Mouse (Mus musculus) T-helper 17 cell (primary cell): ENCODE results near the gene Stard10.

Experiments used
- in situ Hi-C, 2 experiments: fragments of 300-600 bp; cut with MboI, MseI; formaldehyde crosslinking; loops; 1 replicate in 1 of 2; 2 replicates in 1 of 2; pipeline ENCODE4 v1.15.1; 2025; ENCODE audit warnings: high pct_unique_total_duplicates in 2 of 2

Stard10 gene

DNA sequence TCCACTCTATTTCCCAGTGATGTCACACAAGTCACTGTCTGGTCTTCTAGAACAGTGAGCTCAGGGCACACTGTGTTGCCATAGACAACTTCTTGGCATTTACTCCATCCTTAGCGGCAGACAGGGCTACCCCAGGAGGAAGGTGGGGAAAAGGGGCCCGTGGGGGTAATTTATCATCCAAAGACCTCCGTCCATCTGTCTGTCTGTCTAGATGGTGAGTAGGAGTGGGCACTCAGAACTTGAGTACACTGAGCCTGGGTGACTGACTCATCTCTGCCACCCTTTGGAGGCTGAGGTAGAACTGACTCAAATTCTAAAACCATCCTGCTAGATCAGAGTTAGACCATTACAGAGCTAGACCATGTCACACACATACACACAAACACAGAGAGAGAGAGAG lies at the start of gene Stard10:
Gene Stard10, plus strand, starts transcription at position 73 of the 400 bp plus-strand sequence.
- in situ Hi-C loops = loop anchor here (5.0 kb wide), 2 partner anchors 45 to 55 kb away; no protein-coding TSS in a partner anchor

- in situ Hi-C loops = no loop called here
Observed at GRCm38 (mm10) chr7:101267457-101268259, 49.2 kb upstream of the Stard10 start.

- in situ Hi-C loops = no loop called here
Observed at GRCm38 (mm10) chr7:101271602-101272001, 45.3 kb upstream of the Stard10 start.

DNA sequence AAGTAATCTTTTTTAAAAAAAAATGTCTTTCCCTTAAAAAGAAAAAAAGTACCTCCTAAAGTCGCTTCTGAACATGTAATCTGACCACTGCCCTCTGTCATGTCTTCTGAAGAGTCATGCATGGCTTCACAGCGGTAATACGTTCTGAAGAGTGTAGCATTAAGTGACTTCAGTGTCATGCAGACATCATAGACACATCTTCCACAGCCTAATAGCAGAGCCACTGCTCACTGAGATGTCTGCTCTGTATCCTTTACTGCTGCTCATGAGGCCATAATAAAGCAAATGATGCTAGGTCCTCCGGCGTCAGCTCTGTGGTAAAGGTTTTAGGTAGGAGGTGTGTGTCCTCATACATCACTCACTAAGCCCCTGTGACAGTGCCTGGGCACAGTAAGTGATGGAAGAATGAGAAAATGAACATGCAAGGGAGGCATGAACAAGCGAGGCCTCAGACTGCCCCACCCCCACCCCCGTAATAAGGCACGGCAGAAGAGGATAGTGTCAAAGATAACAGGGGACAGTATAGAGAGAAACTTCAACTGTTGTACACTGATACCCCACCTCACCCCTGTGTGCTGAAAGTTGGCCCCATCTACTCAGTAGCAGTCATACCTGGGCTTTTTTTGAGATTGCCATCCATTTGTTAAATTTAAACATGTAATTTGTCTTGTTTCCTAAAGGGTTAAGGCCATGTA lies 44.3 kb upstream of the Stard10 start:
- in situ Hi-C loops = no loop called here

GRCm38 (mm10) chr7:101282721-101283120 lies 34.2 kb upstream of the Stard10 start:
- in situ Hi-C loops = no loop called here

DNA sequence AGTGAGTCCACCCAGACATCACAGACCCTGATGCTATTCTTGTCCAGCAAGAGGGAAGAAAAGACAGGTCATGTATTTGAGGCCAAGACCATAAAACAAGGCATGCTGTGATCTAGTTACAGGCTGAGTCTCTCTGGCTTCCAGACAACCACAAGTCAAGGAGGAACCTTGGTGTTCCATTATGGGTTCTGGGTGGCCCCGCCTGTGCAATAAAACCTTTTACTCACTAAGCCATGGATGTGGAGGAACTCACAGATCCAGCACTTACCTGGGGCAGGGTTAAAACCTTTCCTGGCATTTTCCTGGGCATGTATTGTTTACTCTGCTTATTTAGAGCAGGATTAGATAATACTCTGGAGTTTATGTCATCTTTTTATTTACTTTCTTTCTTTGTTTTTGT lies 32.4 kb upstream of the Stard10 start:
- in situ Hi-C loops = no loop called here

DNA sequence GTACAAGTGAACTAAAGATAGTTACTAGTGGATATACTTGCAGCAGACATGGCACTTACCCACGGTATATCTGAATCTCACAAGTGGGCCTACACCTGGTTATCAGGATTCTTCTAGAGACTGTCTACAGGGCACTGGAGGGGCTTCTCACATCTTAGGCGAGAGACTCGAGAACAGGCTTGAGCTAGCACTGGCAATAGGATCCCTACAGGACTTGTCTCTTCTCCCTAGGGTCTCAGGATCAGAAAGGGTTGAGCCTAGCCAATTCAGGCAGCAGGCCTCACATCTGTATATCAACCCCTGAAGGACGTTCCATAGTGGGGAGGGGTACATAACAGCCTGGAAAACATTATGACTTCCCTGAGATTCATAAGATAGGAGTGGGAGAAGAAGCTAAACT lies 30.0 kb upstream of the Stard10 start:
- in situ Hi-C loops = no loop called here

GRCm38 (mm10) chr7:101287820-101288219 lies 29.1 kb upstream of the Stard10 start:
- in situ Hi-C loops = no loop called here

DNA sequence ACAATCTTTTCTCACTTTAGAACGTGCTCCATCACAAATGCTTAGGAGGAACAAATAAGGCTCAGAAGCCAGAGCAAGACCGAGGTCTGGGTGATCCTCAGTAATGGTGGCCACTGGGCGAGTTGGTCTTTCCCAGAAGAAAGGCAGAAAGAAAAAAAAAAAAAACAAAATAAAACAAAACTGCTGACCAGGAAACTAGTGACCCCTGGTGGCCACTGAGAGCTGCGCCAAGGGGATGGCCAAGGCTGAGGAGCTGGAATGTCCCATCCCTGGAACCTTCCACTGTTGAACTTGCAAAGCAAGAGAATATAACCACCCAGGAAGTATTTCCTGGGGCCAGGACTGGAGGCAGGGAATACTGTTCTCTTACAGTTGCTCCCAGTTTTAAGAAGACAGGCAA lies 28.4 kb upstream of the Stard10 start:
- in situ Hi-C loops = no loop called here

- in situ Hi-C loops = no loop called here
Observed at GRCm38 (mm10) chr7:101290401-101290800, 26.5 kb upstream of the Stard10 start.

GRCm38 (mm10) chr7:101291211-101291610 lies 25.7 kb upstream of the Stard10 start:
- in situ Hi-C loops = no loop called here

GRCm38 (mm10) chr7:101291641-101292040 lies 25.2 kb upstream of the Stard10 start:
- in situ Hi-C loops = no loop called here

GRCm38 (mm10) chr7:101292086-101292485 lies 24.8 kb upstream of the Stard10 start:
- in situ Hi-C loops = no loop called here

DNA sequence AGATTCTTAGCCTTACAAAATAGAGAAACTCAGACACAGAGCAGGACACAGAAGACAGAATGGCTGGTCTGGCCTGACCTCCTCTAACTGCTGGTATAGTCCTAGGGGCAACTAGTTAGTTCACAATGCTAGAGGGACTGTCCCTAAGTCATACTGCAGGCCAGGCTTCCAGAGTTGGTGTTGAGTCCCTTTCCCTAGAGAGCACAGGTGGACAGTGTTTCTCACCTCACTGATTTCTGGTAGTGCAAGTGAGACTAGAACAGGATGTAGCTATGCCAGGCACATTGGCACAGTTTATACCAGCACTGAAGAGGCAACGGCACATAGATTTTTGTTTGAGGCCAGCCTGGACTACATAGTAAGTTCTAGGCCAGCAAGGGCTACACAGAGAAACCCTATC lies 24.2 kb upstream of the Stard10 start:
- in situ Hi-C loops = no loop called here

GRCm38 (mm10) chr7:101293138-101293537 lies 23.7 kb upstream of the Stard10 start:
- in situ Hi-C loops = no loop called here

GRCm38 (mm10) chr7:101293611-101294010 lies 23.3 kb upstream of the Stard10 start:
- in situ Hi-C loops = no loop called here

- in situ Hi-C loops = no loop called here
Observed at GRCm38 (mm10) chr7:101295438-101295837, 21.4 kb upstream of the Stard10 start.

GRCm38 (mm10) chr7:101296252-101297022 lies 20.4 kb upstream of the Stard10 start:
- in situ Hi-C loops = no loop called here

- in situ Hi-C loops = no loop called here
Observed at GRCm38 (mm10) chr7:101297023-101297405, 19.9 kb upstream of the Stard10 start.

GRCm38 (mm10) chr7:101298375-101298774 lies 18.5 kb upstream of the Stard10 start:
- in situ Hi-C loops = no loop called here

GRCm38 (mm10) chr7:101301361-101301880 lies 15.5 kb upstream of the Stard10 start:
- in situ Hi-C loops = no loop called here

DNA sequence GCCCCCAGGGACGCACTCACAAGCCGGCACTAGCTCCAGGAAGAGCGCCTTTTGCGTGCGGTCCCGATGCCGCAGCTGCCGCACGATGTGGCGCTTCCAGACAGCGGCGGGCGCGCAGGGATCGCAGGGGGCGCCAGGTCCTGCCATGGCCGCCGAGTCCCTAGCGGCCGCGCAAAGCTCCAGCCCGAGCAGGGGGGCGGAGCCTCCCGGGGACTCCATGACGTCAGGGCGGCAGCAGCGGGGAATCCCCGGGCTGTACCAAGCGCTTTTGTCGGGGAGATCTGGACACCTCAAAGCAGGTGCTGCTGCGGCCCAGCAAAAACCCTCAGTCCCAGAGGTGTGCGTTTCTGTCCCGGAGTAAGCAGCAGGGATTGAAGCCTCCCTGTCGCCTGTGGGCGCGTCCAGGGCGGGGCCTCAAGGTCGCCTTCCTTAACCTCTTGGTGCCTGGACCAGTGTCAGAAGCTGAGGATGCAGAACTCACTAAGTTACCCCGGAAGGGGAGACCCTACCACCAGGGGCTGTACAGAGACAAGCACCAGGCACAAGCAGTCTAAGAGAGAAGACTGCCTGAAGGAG lies 14.9 kb upstream of the Stard10 start, which contains the start of gene Atg16l2:
Gene Atg16l2, minus strand, starts transcription at position 371 of the 576 bp plus-strand sequence.
- in situ Hi-C loops = no loop called here
